Mouse (Mus musculus) neural tube, embryonic 12.5 days (tissue): ENCODE measurements around the gene Ccdc87. TPM values are rescaled to one million over a fixed set of nuclear protein-coding genes. Genes with fewer than 3 reads are reported as not detected.
"Not testable (repeated sequence)": the region's sequence is repeated elsewhere in the genome, so short reads cannot be mapped to it uniquely, and the experiment has no call there.

Experiments
- ATAC-seq: fragments of 200-750 bp; cut with Nextera tagmentation; 2 replicates; pipeline ENCODE4 v1.8.0; 2017; ENCODE audit warnings: low read depth, mild to moderate bottlenecking, moderate TSS enrichment, moderate library complexity; ENCODE audit not compliant: low FRiP score
- H3K27ac ChIP-seq: fragments of 300-500 bp; sonication (generic); 2 replicates; pipeline ENCODE4 v1.5.1; 2016
- H3K27me3 ChIP-seq: fragments of 300-500 bp; sonication (generic); replicated peaks from 2 replicates; pipeline ENCODE4 v1.6.1; 2016; ENCODE audit warnings: mild to moderate bottlenecking
- H3K36me3 ChIP-seq: fragments of 300-500 bp; sonication (generic); 2 replicates; pipeline ENCODE4 v1.6.1; 2016; ENCODE audit warnings: mild to moderate bottlenecking
- H3K4me1 ChIP-seq: fragments of 300-500 bp; sonication (generic); 2 replicates; pipeline ENCODE4 v1.6.1; 2016
- H3K4me2 ChIP-seq: fragments of 300-500 bp; sonication (generic); replicated peaks from 2 replicates; pipeline ENCODE4 v1.6.1; 2016; ENCODE audit warnings: mild to moderate bottlenecking
- H3K4me3 ChIP-seq: fragments of 300-500 bp; sonication (generic); 2 replicates; pipeline ENCODE4 v1.5.1; 2016
- H3K9ac ChIP-seq: fragments of 300-500 bp; sonication (generic); 2 replicates; pipeline ENCODE4 v1.6.1; 2016; ENCODE audit warnings: mild to moderate bottlenecking
- H3K9me3 ChIP-seq: fragments of 300-500 bp; sonication (generic); 2 replicates; pipeline ENCODE4 v1.6.1; 2016; ENCODE audit warnings: mild to moderate bottlenecking
- WGBS: fragments of 180-500 bp; shearing (Covaris S2); methylation state at CpG from one replicate; pipeline ENCODE4 v1.1.7; 2016; 5-methylcytosine and 5-hydroxymethylcytosine counted together
- polyA plus RNA-seq: library from polyadenylated mRNA; unstranded; fragments of >200 nt; fragmentation: Nextera tagmentation; extraction: Ambion mirVana; gene quantifications from 2 replicates; pipeline ENCODE4 v1.2.1, GENCODE M21; 2016

Gene Ccdc87
- polyA plus RNA-seq, 1 experiment from 2014 or later: 0.14 TPM

GRCm38 (mm10) chr19:4812334-4812949 is 26.7 kb upstream of the Ccdc87 start:
- Histone ChIP-seq H3K4me2 (peak overlapping the region; percentile 79), H3K9ac (peak overlapping the region; percentile 66), H3K4me3 (peak overlapping the region; percentile 82), H3K4me1 (peaks cover 19% of the 10 kb centered on the region)
- 79% methylated on average over 8 of the region's 8 CpGs for WGBS
- H3K36me3 ChIP-seq, H3K27me3 ChIP-seq, ATAC-seq, H3K27ac ChIP-seq, H3K9me3 ChIP-seq: not testable (repeated sequence)

GRCm38 (mm10) chr19:4813015-4813414 is 26.2 kb upstream of the Ccdc87 start:
- H3K27me3 ChIP-seq: no peaks in the 10 kb centered on the region
- H3K27ac ChIP-seq: no peak overlapping the region
- H3K4me3 ChIP-seq: no peak overlapping the region
- 84% methylated on average over 6 of the region's 6 CpGs for WGBS
- no peak for ATAC-seq
- peaks cover 18% of the 10 kb centered on the region for H3K4me1 ChIP-seq
- H3K36me3 ChIP-seq: no peaks in the 10 kb centered on the region
- H3K9me3 ChIP-seq: no peaks in the 10 kb centered on the region
- no peak overlapping the region for H3K9ac ChIP-seq
- no peak overlapping the region for H3K4me2 ChIP-seq

GRCm38 (mm10) chr19:4817182-4817835 is 21.9 kb upstream of the Ccdc87 start:
- H3K9ac ChIP-seq: no peak overlapping the region
- no peak overlapping the region for H3K27ac ChIP-seq
- no peaks in the 10 kb centered on the region for H3K36me3 ChIP-seq
- 71% methylated on average over 1 of the region's 1 CpGs for WGBS
- H3K4me1 ChIP-seq: no peaks in the 10 kb centered on the region
- H3K4me2 ChIP-seq: no peak overlapping the region
- no peak overlapping the region for H3K4me3 ChIP-seq
- H3K9me3 ChIP-seq: no peaks in the 10 kb centered on the region
- no peaks in the 10 kb centered on the region for H3K27me3 ChIP-seq
- no peak for ATAC-seq

- Histone ChIP-seq H3K4me1 (no peaks in the 10 kb centered on the region), H3K27ac (no peak overlapping the region), H3K9ac (no peak overlapping the region), H3K36me3 (peaks cover 17% of the 10 kb centered on the region; the same call in 1 of the 2 replicates), H3K4me3 (no peak overlapping the region), H3K27me3 (no peaks in the 10 kb centered on the region), H3K4me2 (no peak overlapping the region), H3K9me3 (no peaks in the 10 kb centered on the region)
- 87% methylated on average over 5 of the region's 5 CpGs for WGBS
- no peak for ATAC-seq
Measured at GRCm38 (mm10) chr19:4820678-4821303, 18.4 kb upstream of the Ccdc87 start.

DNA sequence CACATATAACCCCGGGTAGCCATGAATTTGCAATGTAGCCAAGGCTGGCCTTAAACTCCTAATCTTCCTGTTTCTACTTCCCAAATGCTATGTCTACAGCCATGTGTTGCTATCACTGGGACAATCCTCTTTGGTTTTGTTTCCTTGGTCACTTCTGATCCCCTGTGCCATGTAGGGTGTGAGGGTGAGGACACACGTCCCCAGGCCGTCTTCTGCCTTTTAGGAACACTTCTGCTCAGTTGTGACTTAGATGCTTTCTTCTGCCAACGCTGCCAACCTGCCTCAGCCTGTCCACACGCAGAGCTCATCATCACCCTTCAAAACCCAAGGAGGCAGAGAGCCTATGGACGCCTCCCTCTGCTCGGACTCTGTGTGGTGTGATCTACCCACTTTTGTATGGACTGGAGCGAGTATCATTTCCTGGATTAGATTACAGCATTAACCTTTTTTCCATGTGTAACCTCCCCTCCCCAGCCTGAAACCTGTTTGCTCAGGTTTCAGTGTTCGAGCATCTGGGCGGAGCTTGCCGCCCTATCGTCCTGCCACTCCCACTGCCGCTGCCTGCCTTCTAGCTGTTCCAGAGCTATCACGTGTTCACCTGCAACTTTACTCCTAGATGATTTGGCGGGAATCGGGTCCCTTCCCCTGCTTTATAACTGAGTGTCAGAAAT is 10.6 kb upstream of the Ccdc87 start:
- no peak overlapping the region for H3K4me2 ChIP-seq
- H3K36me3 ChIP-seq: peaks cover 34% of the 10 kb centered on the region
- no peak overlapping the region for H3K4me3 ChIP-seq
- H3K9ac ChIP-seq: no peak overlapping the region
- 62% methylated on average over 16 of the region's 16 CpGs for WGBS
- no peaks in the 10 kb centered on the region for H3K4me1 ChIP-seq
- no peaks in the 10 kb centered on the region for H3K27me3 ChIP-seq
- H3K9me3 ChIP-seq: no peaks in the 10 kb centered on the region
- H3K27ac ChIP-seq: no peak overlapping the region
- ATAC-seq: no peak

- no peak overlapping the region for H3K9ac ChIP-seq
- ATAC-seq: no peak
- 75% methylated on average over 7 of the region's 7 CpGs for WGBS
Measured at GRCm38 (mm10) chr19:4829156-4829555, 10.0 kb upstream of the Ccdc87 start.

DNA sequence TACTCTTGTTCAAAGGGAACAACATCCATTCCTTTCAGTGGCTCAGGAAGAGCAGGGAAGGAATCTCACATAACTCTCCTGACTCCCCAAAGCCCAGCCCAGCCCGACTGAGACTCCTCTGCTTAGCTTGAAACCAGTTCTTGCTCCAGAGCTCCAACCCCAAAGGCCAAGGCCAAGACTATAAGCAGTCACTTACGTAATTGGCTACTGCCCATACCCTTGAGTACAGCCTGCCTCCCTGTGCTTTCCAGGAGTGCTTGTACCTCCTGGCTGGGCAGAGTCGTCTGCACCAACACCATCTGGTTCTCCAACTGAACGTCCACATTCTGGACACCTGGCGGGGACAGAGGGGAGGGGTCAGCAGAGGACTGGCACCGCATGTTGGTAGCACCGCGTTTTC is 5.2 kb upstream of the Ccdc87 start:
- H3K27ac ChIP-seq: no peak overlapping the region
- no peaks in the 10 kb centered on the region for H3K27me3 ChIP-seq
- no peak overlapping the region for H3K4me3 ChIP-seq
- no peak overlapping the region for H3K4me2 ChIP-seq
- ATAC-seq: no peak
- no peak overlapping the region for H3K9ac ChIP-seq
- 84% methylated on average over 8 of the region's 8 CpGs for WGBS
- H3K4me1 ChIP-seq: peaks cover 11% of the 10 kb centered on the region
- no peaks in the 10 kb centered on the region for H3K9me3 ChIP-seq
- peaks cover 15% of the 10 kb centered on the region for H3K36me3 ChIP-seq

More at GRCm38 (mm10) chr19:4829156-4829555, 10.0 kb upstream of the Ccdc87 start:
- H3K4me1 ChIP-seq: no peaks in the 10 kb centered on the region
- H3K27me3 ChIP-seq: no peaks in the 10 kb centered on the region
- H3K4me3 ChIP-seq: no peak overlapping the region
- H3K4me2 ChIP-seq: no peak overlapping the region
- no peak overlapping the region for H3K27ac ChIP-seq
- no peaks in the 10 kb centered on the region for H3K9me3 ChIP-seq
- peaks cover 33% of the 10 kb centered on the region for H3K36me3 ChIP-seq

DNA sequence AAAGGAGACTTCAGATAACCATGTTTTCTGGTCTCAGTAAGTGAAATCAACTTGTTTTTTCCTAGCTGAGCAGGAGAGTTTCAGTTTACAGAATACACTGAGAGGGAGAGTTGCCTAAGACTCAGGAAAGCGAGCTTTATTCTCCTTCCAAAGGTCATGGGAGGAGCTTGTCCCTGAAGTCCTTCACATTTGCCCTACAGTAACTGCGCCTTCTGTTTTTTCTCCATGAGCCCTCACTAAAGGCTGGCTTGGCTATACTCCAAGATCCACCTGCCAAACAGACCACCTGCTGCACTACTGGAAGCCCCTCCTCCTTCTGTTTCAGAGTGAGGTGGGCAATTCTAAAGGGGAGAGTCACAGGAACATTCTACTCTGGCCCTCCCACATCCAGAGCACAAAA is 3.1 kb upstream of the Ccdc87 start:
- WGBS: 88% methylated on average over 2 of the region's 2 CpGs
- Histone ChIP-seq H3K27me3 (peaks cover 15% of the 10 kb centered on the region), H3K4me1 (peaks cover 19% of the 10 kb centered on the region), H3K4me3 (no peak overlapping the region), H3K9me3 (no peaks in the 10 kb centered on the region), H3K27ac (no peak overlapping the region), H3K4me2 (no peak overlapping the region), H3K9ac (no peak overlapping the region), H3K36me3 (peaks cover 12% of the 10 kb centered on the region; the same call in 1 of the 2 replicates)
- ATAC-seq: no peak

DNA sequence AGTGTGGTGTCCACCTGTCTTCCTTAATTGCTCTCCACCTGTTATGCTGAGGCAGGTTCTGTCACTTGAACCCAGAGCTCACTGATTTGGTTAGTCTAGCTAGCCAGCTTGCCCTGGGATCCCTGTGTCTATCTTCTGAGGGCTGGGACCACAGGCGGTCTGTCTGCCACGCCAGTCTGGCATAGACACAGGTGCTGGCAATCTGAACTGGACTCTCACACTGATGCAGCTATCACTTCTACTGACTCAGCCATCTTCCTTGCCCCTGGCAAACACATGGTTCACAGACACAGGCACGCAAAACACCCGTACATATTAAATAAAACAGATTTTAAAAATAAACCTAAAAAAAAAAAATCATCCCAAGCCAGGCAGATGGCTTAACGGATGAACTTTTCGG is 2.1 kb upstream of the Ccdc87 start:
- no peak overlapping the region for H3K9ac ChIP-seq
- H3K9me3 ChIP-seq: no peaks in the 10 kb centered on the region
- peaks cover 19% of the 10 kb centered on the region for H3K4me1 ChIP-seq
- no peak overlapping the region for H3K4me2 ChIP-seq
- 89% methylated on average over 6 of the region's 6 CpGs for WGBS
- H3K27ac ChIP-seq: no peak overlapping the region
- H3K27me3 ChIP-seq: peaks cover 22% of the 10 kb centered on the region
- ATAC-seq: no peak
- peaks cover 10% of the 10 kb centered on the region; the same call in 1 of the 2 replicates for H3K36me3 ChIP-seq
- H3K4me3 ChIP-seq: no peak overlapping the region

GRCm38 (mm10) chr19:4838526-4839140 is 533 bp upstream of the Ccdc87 start:
- Histone ChIP-seq H3K4me3 (peak overlapping the region; percentile 57), H3K9me3 (no peaks in the 10 kb centered on the region), H3K9ac (peak overlapping the region; percentile 63), H3K36me3 (0 out of 2 replicates have a peak, but pooled peaks cover 3% of the 10 kb centered on the region), H3K4me1 (peaks cover 19% of the 10 kb centered on the region), H3K27me3 (peaks cover 22% of the 10 kb centered on the region), H3K27ac (no peak overlapping the region), H3K4me2 (peak overlapping the region; percentile 97)
- 41% methylated on average over 10 of the region's 10 CpGs for WGBS
- 0 out of 2 replicates have a peak, but pooled peaks have one; percentile 21 for ATAC-seq

GRCm38 (mm10) chr19:4840848-4841247 is 1.7 kb downstream of the Ccdc87 start:
- H3K27ac ChIP-seq: no peak overlapping the region
- ATAC-seq: no peak

GRCm38 (mm10) chr19:4842611-4843010 is 3.4 kb downstream of the Ccdc87 start:
- no peaks in the 10 kb centered on the region for H3K36me3 ChIP-seq
- no peaks in the 10 kb centered on the region for H3K9me3 ChIP-seq
- no peak for ATAC-seq
- peaks cover 19% of the 10 kb centered on the region for H3K4me1 ChIP-seq
- H3K4me2 ChIP-seq: no peak overlapping the region
- WGBS: 71% methylated on average over 2 of the region's 2 CpGs
- H3K4me3 ChIP-seq: no peak overlapping the region
- no peak overlapping the region for H3K9ac ChIP-seq
- no peak overlapping the region for H3K27ac ChIP-seq
- peaks cover 22% of the 10 kb centered on the region for H3K27me3 ChIP-seq

More at GRCm38 (mm10) chr19:4840848-4841247, 1.7 kb downstream of the Ccdc87 start:
- 85% methylated on average over 9 of the region's 9 CpGs for WGBS
- H3K27me3 ChIP-seq: peaks cover 22% of the 10 kb centered on the region
- no peak overlapping the region for H3K4me3 ChIP-seq
- no peaks in the 10 kb centered on the region for H3K36me3 ChIP-seq
- H3K9me3 ChIP-seq: no peaks in the 10 kb centered on the region
- H3K4me2 ChIP-seq: no peak overlapping the region
- peaks cover 19% of the 10 kb centered on the region for H3K4me1 ChIP-seq
- H3K9ac ChIP-seq: no peak overlapping the region
